Mouse (Mus musculus) CH12.LX (cell line): ENCODE measurements around the gene Zfyve16. TPM values are rescaled to one million over a fixed set of nuclear protein-coding genes. Genes with fewer than 3 reads are reported as not detected.

Experiments used
- DNase-seq: peaks from one replicate; pipeline ENCODE4 v3.0.0-alpha.2; 2013; ENCODE audit errors: extremely low read depth
- H3K27ac ChIP-seq: 2 replicates; pipeline ENCODE4 v1.5.1; 2012; ENCODE audit warnings: low read depth, mild to moderate bottlenecking, control low read depth, moderate library complexity; ENCODE audit not compliant: insufficient read depth
- H3K27me3 ChIP-seq: replicated peaks from 2 replicates; pipeline ENCODE3; 2012; ENCODE audit warnings: inconsistent platforms
- H3K36me3 ChIP-seq, 2 experiments: replicated peaks in 1 of 2; 2 replicates each; pipeline versions ENCODE3 to v1.6.1; 2012; ENCODE audit warnings: inconsistent platforms in 1 of 2, low read length in 1 of 2, mild to moderate bottlenecking in 1 of 2, mixed read lengths in 1 of 2, moderate library complexity in 1 of 2; ENCODE audit not compliant: control insufficient read depth in 1 of 2, insufficient read depth in 1 of 2
- H3K4me1 ChIP-seq, 2 experiments: 2 replicates each; pipeline ENCODE4 v1.6.1; 2012; ENCODE audit warnings: inconsistent platforms in 1 of 2, moderate library complexity in 1 of 2; ENCODE audit not compliant: insufficient read depth in 2 of 2, control insufficient read depth in 1 of 2
- H3K4me2 ChIP-seq: 2 replicates; pipeline ENCODE4 v1.6.1; 2012; ENCODE audit warnings: low read depth, mild to moderate bottlenecking, control low read depth; ENCODE audit not compliant: poor library complexity, insufficient read depth, severe bottlenecking
- H3K4me3 ChIP-seq, 3 experiments: fragments of 150-350 bp in 1 of 3; sonication (generic) in 1 of 3; replicated peaks in 1 of 3; 2 replicates each; pipeline versions ENCODE3 to v1.5.1; 2011 to 2012; ENCODE audit warnings: low read depth in 2 of 3, low read length in 2 of 3, mild to moderate bottlenecking in 2 of 3, moderate library complexity in 2 of 3, control low read depth in 1 of 3, improper control_type of control experiment in 1 of 3, inconsistent platforms in 1 of 3, mixed read lengths in 1 of 3; ENCODE audit not compliant: poor library complexity in 1 of 3
- H3K79me2 ChIP-seq: replicated peaks from 2 replicates; pipeline ENCODE4 v1.6.1; 2012; ENCODE audit warnings: mild to moderate bottlenecking, moderate library complexity; ENCODE audit not compliant: control insufficient read depth, poor library complexity, insufficient read depth, severe bottlenecking; ENCODE audit errors: extremely low read depth
- H3K9ac ChIP-seq: 2 replicates; pipeline ENCODE4 v1.6.1; 2012; ENCODE audit warnings: low read depth, mild to moderate bottlenecking, control low read depth, moderate library complexity; ENCODE audit not compliant: insufficient read depth
- H3K9me3 ChIP-seq: replicated peaks from 2 replicates; pipeline ENCODE3; 2012; ENCODE audit warnings: low read length, inconsistent platforms, mixed read lengths
- BHLHE40 ChIP-seq: IDR thresholded peaks from 2 replicates; pipeline ENCODE4 v1.6.1; 2011; ENCODE audit warnings: mild to moderate bottlenecking, low read depth, low read length, improper control_type of control experiment
- CHD2 ChIP-seq: IDR thresholded peaks from 2 replicates; pipeline ENCODE4 v1.6.1; 2011; ENCODE audit warnings: low read length, improper control_type of control experiment
- CTCF ChIP-seq, 2 experiments: IDR thresholded peaks in 1 of 2; conservative IDR thresholded peaks in 1 of 2; 2 replicates each; pipeline ENCODE4 v1.5.1; 2011 to 2012; ENCODE audit warnings: low read depth in 2 of 2, low read length in 2 of 2, improper control_type of control experiment in 1 of 2, inconsistent platforms in 1 of 2, mild to moderate bottlenecking in 1 of 2, moderate library complexity in 1 of 2
- E2F4 ChIP-seq: IDR thresholded peaks from 2 replicates; pipeline ENCODE4 v1.6.1; 2011; ENCODE audit warnings: low read depth, low read length, improper control_type of control experiment; ENCODE audit not compliant: insufficient replicate concordance
- ELF1 ChIP-seq: IDR thresholded peaks from 2 replicates; pipeline ENCODE4 v1.6.1; 2014; ENCODE audit warnings: low read depth, mild to moderate bottlenecking, inconsistent platforms, low read length, improper control_type of control experiment
- ETS1 ChIP-seq: conservative IDR thresholded peaks from 2 replicates; pipeline ENCODE4 v1.6.1; 2012; ENCODE audit warnings: low read depth, mild to moderate bottlenecking, inconsistent platforms, low read length, improper control_type of control experiment, moderate library complexity
- GABPA ChIP-seq: IDR thresholded peaks from 2 replicates; pipeline ENCODE4 v1.6.1; 2012; ENCODE audit warnings: low read depth, low read length, improper control_type of control experiment, inconsistent platforms; ENCODE audit not compliant: insufficient replicate concordance
- HCFC1 ChIP-seq: IDR thresholded peaks from 2 replicates; pipeline ENCODE4 v1.6.1; 2012; ENCODE audit warnings: low read depth, mild to moderate bottlenecking, inconsistent platforms, low read length, improper control_type of control experiment
- JUN ChIP-seq: IDR thresholded peaks from 2 replicates; pipeline ENCODE4 v1.6.1; 2011; ENCODE audit warnings: low read depth, mild to moderate bottlenecking, low read length, improper control_type of control experiment, moderate library complexity; ENCODE audit not compliant: insufficient read depth
- JUND ChIP-seq: conservative IDR thresholded peaks from 2 replicates; pipeline ENCODE4 v1.6.1; 2011; ENCODE audit warnings: low read depth, low read length, improper control_type of control experiment
- KAT2A ChIP-seq: IDR thresholded peaks from 2 replicates; pipeline ENCODE4 v1.6.1; 2012; ENCODE audit warnings: low read length, improper control_type of control experiment, inconsistent platforms; ENCODE audit not compliant: insufficient replicate concordance
- MAFK ChIP-seq: IDR thresholded peaks from 2 replicates; pipeline ENCODE4 v1.6.1; 2011; ENCODE audit warnings: low read length, improper control_type of control experiment; ENCODE audit not compliant: insufficient replicate concordance
- MAX ChIP-seq: IDR thresholded peaks from 2 replicates; pipeline ENCODE4 v1.6.1; 2011; ENCODE audit warnings: low read length, improper control_type of control experiment
- MAZ ChIP-seq: IDR thresholded peaks from 2 replicates; pipeline ENCODE4 v1.6.1; 2012; ENCODE audit warnings: low read depth, mild to moderate bottlenecking, inconsistent platforms, low read length, improper control_type of control experiment, moderate library complexity
- MYC ChIP-seq: IDR thresholded peaks from 2 replicates; pipeline ENCODE4 v1.6.1; 2011; ENCODE audit warnings: low read depth, mild to moderate bottlenecking, improper control_type of control experiment, low read length
- RAD21 ChIP-seq: IDR thresholded peaks from 2 replicates; pipeline ENCODE4 v1.6.1; 2011; ENCODE audit warnings: low read depth, mild to moderate bottlenecking, low read length, improper control_type of control experiment, moderate library complexity
- SIN3A ChIP-seq: IDR thresholded peaks from 2 replicates; pipeline ENCODE4 v1.6.1; 2012; ENCODE audit warnings: low read length, improper control_type of control experiment, inconsistent platforms
- TBP ChIP-seq: conservative IDR thresholded peaks from 2 replicates; pipeline ENCODE4 v1.6.1; 2011; ENCODE audit warnings: low read depth, low read length, improper control_type of control experiment
- USF1 ChIP-seq: IDR thresholded peaks from 2 replicates; pipeline ENCODE4 v1.6.1; 2014; ENCODE audit warnings: low read depth, mild to moderate bottlenecking, inconsistent platforms, low read length, improper control_type of control experiment
- ZC3H11A ChIP-seq: IDR thresholded peaks from 2 replicates; pipeline ENCODE4 v1.6.1; 2012; ENCODE audit warnings: low read depth, mild to moderate bottlenecking, inconsistent platforms, low read length, improper control_type of control experiment
- ZMIZ1 ChIP-seq: IDR thresholded peaks from 2 replicates; pipeline ENCODE4 v1.6.1; 2012; ENCODE audit warnings: low read depth, mild to moderate bottlenecking, inconsistent platforms, low read length, improper control_type of control experiment
- ZNF384 ChIP-seq: IDR thresholded peaks from 2 replicates; pipeline ENCODE4 v1.6.1; 2012; ENCODE audit warnings: low read depth, low read length, improper control_type of control experiment, inconsistent platforms
- dilution Hi-C: fragments of 300-500 bp; cut with MboI; formaldehyde crosslinking; loops from 2 replicates; pipeline ENCODE4 v1.14.3; 2020; ENCODE audit warnings: low sequenced_read_pairs; ENCODE audit not compliant: extremely low pct_unique_long_range_greater_than_20kb, extremely low pct_ligation_motif_present
- in situ Hi-C: fragments of 300-500 bp; cut with MboI; formaldehyde crosslinking; loops from 3 replicates; pipeline ENCODE4 v1.14.3; 2019; ENCODE audit warnings: low sequenced_read_pairs, low pct_ligation_motif_present, low pct_unique_long_range_greater_than_20kb, mixed read lengths
- polyA plus RNA-seq: library from polyadenylated mRNA; unstranded; fragments of >175 nt; gene quantifications from 2 replicates; pipeline ENCODE4 v1.2.1, GENCODE M21; 2012; ENCODE audit warnings: low read depth; ENCODE audit not compliant: insufficient read length
- total RNA-seq, 2 experiments: library from RNA; depleted of rRNA; stranded (reverse); fragments of 300-350 nt in 1 of 2; fragments of >200 nt in 1 of 2; gene quantifications; 2 replicates each; pipeline ENCODE4 v1.2.3; 2012 to 2014

The Zfyve16 gene
- total and polyA plus RNA-seq, 3 experiments, result 4.3 to 8.5 (median 8.0) TPM

- Histone ChIP-seq H3K9me3 (no peaks in the 10 kb centered on the region), H3K4me3 (no peak overlapping the region), H3K27ac (no peak overlapping the region), H3K36me3 (no peaks in the 10 kb centered on the region), H3K4me2 (no peak overlapping the region), H3K4me1 (no peaks in the 10 kb centered on the region)
- in situ Hi-C loops, result no loop called here
- no peak for DNase-seq
- TF ChIP-seq CHD2 (no peak), MAX (no peak), USF1 (no peak), JUN (no peak), CTCF (conservative IDR thresholded peaks at IDR 0.05 in 1 of 2, IDR thresholded peaks at IDR 0.05 in 1 of 2; ENCODE audit: low read depth in 2 of 2, low read length in 2 of 2) (no peak), RAD21 (no peak), MAFK (no peak), ZMIZ1 (no peak), ELF1 (no peak)
- TF ChIP-seq, all 38 proteins: peak for 0
- H3K27me3 ChIP-seq, result peaks cover 2% of the 10 kb centered on the region
- no peaks in the 10 kb centered on the region for H3K79me2 ChIP-seq
- dilution Hi-C loops, result no loop called here
- no peak overlapping the region for H3K9ac ChIP-seq
Measured at GRCm38 (mm10) chr13:92557229-92557628, 26.6 kb upstream of the Zfyve16 start.

- H3K4me3 ChIP-seq, result no peak overlapping the region
- dilution Hi-C loops, result no loop called here
- H3K9me3 ChIP-seq, result no peaks in the 10 kb centered on the region
- no peak for DNase-seq
- H3K27ac ChIP-seq, result no peak overlapping the region
- no peak overlapping the region for H3K4me2 ChIP-seq
- no peak for TF ChIP-seq BHLHE40
- no peak for TF ChIP-seq TBP
- no peak for TF ChIP-seq JUND
- no peak for TF ChIP-seq SIN3A
- TF ChIP-seq MYC, result no peak
- no peak for TF ChIP-seq USF1
- TF ChIP-seq, all 38 proteins: peak for 0
- H3K27me3 ChIP-seq, result peaks cover 2% of the 10 kb centered on the region
- H3K9ac ChIP-seq, result no peak overlapping the region
- H3K36me3 ChIP-seq, result no peaks in the 10 kb centered on the region
- H3K79me2 ChIP-seq, result no peaks in the 10 kb centered on the region
- H3K4me1 ChIP-seq, result no peaks in the 10 kb centered on the region
- in situ Hi-C loops, result no loop called here
Measured at GRCm38 (mm10) chr13:92556458-92557126, 25.9 kb upstream of the Zfyve16 start.

GRCm38 (mm10) chr13:92547093-92547492, 16.4 kb upstream of the Zfyve16 start:
- no peak overlapping the region for H3K4me3 ChIP-seq
- H3K79me2 ChIP-seq, result no peaks in the 10 kb centered on the region
- dilution Hi-C loops, result no loop called here
- TF ChIP-seq MYC, result no peak
- no peak for TF ChIP-seq BHLHE40
- TF ChIP-seq ZMIZ1, result no peak
- no peak for TF ChIP-seq JUND
- no peak for TF ChIP-seq KAT2A
- no peak for TF ChIP-seq GABPA
- TF ChIP-seq ETS1, result no peak
- no peak for TF ChIP-seq MAZ
- TF ChIP-seq RAD21, result no peak
- no peak for TF ChIP-seq E2F4
- no peak for TF ChIP-seq HCFC1
- no peak for TF ChIP-seq ZC3H11A
- TF ChIP-seq SIN3A, result no peak
- TF ChIP-seq ZNF384, result no peak
- no peak overlapping the region for H3K4me2 ChIP-seq
- H3K27ac ChIP-seq, result no peak overlapping the region
- H3K9me3 ChIP-seq, result peaks cover 15% of the 10 kb centered on the region
- H3K36me3 ChIP-seq, result no peaks in the 10 kb centered on the region
- DNase-seq, result no peak
- no peak overlapping the region for H3K9ac ChIP-seq
- no peaks in the 10 kb centered on the region for H3K4me1 ChIP-seq
- H3K27me3 ChIP-seq, result no peaks in the 10 kb centered on the region
- in situ Hi-C loops, result no loop called here
